Mouse (Mus musculus) Patski (cell line): ENCODE results near the gene Cysrt1. TPM values are rescaled to one million over a fixed set of nuclear protein-coding genes. Genes with fewer than 3 reads are reported as not detected.
A peak's percentile ranks its signal among the peaks of the same experiment; 100 is the strongest.
"Not testable (repeated sequence)": the region's sequence is repeated elsewhere in the genome, so short reads cannot be mapped to it uniquely, and the experiment has no call there.

ENCODE experiments used
- ATAC-seq: fragments of 100-300 bp; one replicate; pipeline ENCODE4 v1.8.0; 2021
- CTCF ChIA-PET: fragments of 350-600 bp; sonication (Branson Sonifier 250); formaldehyde crosslinking; loops from one replicate; lab custom pipeline; 2022; ENCODE audit warnings: inconsistent platforms; lab: Charles Lee
- POLR2A ChIA-PET: fragments of 350-600 bp; sonication (Branson Sonifier 250); formaldehyde crosslinking; loops from one replicate; lab custom pipeline; 2022; ENCODE audit warnings: antibody characterized with exemption, inconsistent platforms; lab: Charles Lee
- DNase-seq: peaks from one replicate; pipeline ENCODE4 v3.0.0-alpha.2; 2011; ENCODE audit warnings: low read depth, low spot score
- H3K27me3 ChIP-seq: fragments of 371-371 bp; one replicate; pipeline ENCODE4 v1.5.1; 2021
- CTCF ChIP-seq: fragments of 100-300 bp; IDR thresholded peaks from one replicate; pipeline ENCODE4 v1.5.1; 2021
- in situ Hi-C: fragments of 300-500 bp; cut with MboI; formaldehyde crosslinking; loops from 3 replicates; pipeline ENCODE4 v1.11.1; 2018; ENCODE audit warnings: low pct_unique_long_range_greater_than_20kb, mixed read lengths
- polyA plus RNA-seq: library from polyadenylated mRNA; unstranded; gene quantifications from one replicate; pipeline ENCODE4 v1.2.3, GENCODE M21; 2021

Cysrt1 gene
- polyA plus RNA-seq, 1 experiment from 2014 or later, result not detected

- DNase-seq, result no peak
- POLR2A ChIA-PET, result interaction anchor here (0.7 to 1.7 kb wide), 7 partner anchors 9 to 1281 kb away, joined by 3 to 8 read pairs (median 6); partner anchors contain the start of genes Tmem203 and Tubb4b
- CTCF ChIA-PET, result interaction anchor here (1.3 to 1.9 kb wide), 4 partner anchors 13 to 39 kb away, joined by 3 to 5 read pairs (median 4); no protein-coding TSS in a partner anchor
- ATAC-seq, result no peak
- no peaks in the 10 kb centered on the region for H3K27me3 ChIP-seq
- no peak for TF ChIP-seq CTCF
- in situ Hi-C loops, result no loop called here
Observed at GRCm38 (mm10) chr2:25265897-25266656, 23.8 kb upstream of the Cysrt1 start.

- ATAC-seq, result peak; percentile 24
Observed at GRCm38 (mm10) chr2:25264851-25265250, 22.6 kb upstream of the Cysrt1 start.

GRCm38 (mm10) chr2:25264286-25264660 lies 22.0 kb upstream of the Cysrt1 start:
- POLR2A ChIA-PET, result interaction anchor here (1.7 to 4.3 kb wide), 2 partner anchors 8 kb away, joined by 8 to 34 read pairs; partner anchors contain the start of genes Anapc2, Ssna1 and Tmem203

More at GRCm38 (mm10) chr2:25264851-25265250, 22.6 kb upstream of the Cysrt1 start:
- DNase-seq, result peak; percentile 91
- CTCF ChIA-PET, result interaction anchor here (1.4 to 1.7 kb wide), 2 partner anchors 36 to 38 kb away, joined by 3 to 5 read pairs; no protein-coding TSS in a partner anchor
- H3K27me3 ChIP-seq, result no peaks in the 10 kb centered on the region
- no peak for TF ChIP-seq CTCF
- POLR2A ChIA-PET, result interaction anchor here (0.6 to 4.3 kb wide), 5 partner anchors 7 to 290 kb away, joined by 4 to 34 read pairs (median 8); partner anchors contain the start of genes Anapc2, Ssna1, Tmem203 and Tubb4b
- in situ Hi-C loops, result no loop called here

GRCm38 (mm10) chr2:25263623-25264285 lies 21.5 kb upstream of the Cysrt1 start:
- no peak for DNase-seq
- in situ Hi-C loops, result no loop called here
- H3K27me3 ChIP-seq, result no peaks in the 10 kb centered on the region
- ChIA-PET CTCF (no interaction called here), POLR2A (interaction anchor here (4.3 kb wide), 1 partner anchor 8 kb away, joined by 34 read pairs; the partner anchor contains the start of genes Anapc2 and Ssna1)
- TF ChIP-seq CTCF, result no peak
- no peak for ATAC-seq

More at GRCm38 (mm10) chr2:25264286-25264660, 22.0 kb upstream of the Cysrt1 start:
- no peak for DNase-seq
- CTCF ChIA-PET, result interaction anchor here (1.7 kb wide), 1 partner anchor 37 kb away, joined by 5 read pairs; no protein-coding TSS in a partner anchor
- H3K27me3 ChIP-seq, result no peaks in the 10 kb centered on the region
- ATAC-seq, result no peak
- no peak for TF ChIP-seq CTCF
- in situ Hi-C loops, result no loop called here

- ATAC-seq (peak; percentile 15), DNase-seq (no peak)
- H3K27me3 ChIP-seq, result no peaks in the 10 kb centered on the region
- TF ChIP-seq CTCF, result no peak
- ChIA-PET POLR2A (interaction anchor here (1.7 to 4.3 kb wide), 2 partner anchors 9 to 19 kb away, joined by 3 to 34 read pairs; partner anchors contain the start of genes Anapc2 and Ssna1), CTCF (no interaction called here)
- in situ Hi-C loops, result no loop called here
Observed at GRCm38 (mm10) chr2:25262795-25263622, 20.8 kb upstream of the Cysrt1 start.

GRCm38 (mm10) chr2:25262291-25262767 lies 20.1 kb upstream of the Cysrt1 start, which contains the start of gene Tprn:
TSS of gene Tprn (plus strand) at chr2:25262618.
- peak; percentile 83 for DNase-seq
- in situ Hi-C loops, result no loop called here
- ATAC-seq, result peak; percentile 96

GRCm38 (mm10) chr2:25261870-25262269 lies 19.6 kb upstream of the Cysrt1 start:
- ChIA-PET POLR2A (interaction anchor here (1.7 to 4.3 kb wide), 2 partner anchors 10 to 20 kb away, joined by 3 to 34 read pairs; partner anchors contain the start of genes Anapc2 and Ssna1), CTCF (no interaction called here)
- in situ Hi-C loops, result no loop called here
- no peak for ATAC-seq
- no peaks in the 10 kb centered on the region for H3K27me3 ChIP-seq
- DNase-seq, result no peak
- no peak for TF ChIP-seq CTCF

More at GRCm38 (mm10) chr2:25262291-25262767, 20.1 kb upstream of the Cysrt1 start, which contains the start of gene Tprn:
- H3K27me3 ChIP-seq, result no peaks in the 10 kb centered on the region
- TF ChIP-seq CTCF, result no peak
- ChIA-PET POLR2A (interaction anchor here (1.7 to 4.3 kb wide), 2 partner anchors 10 to 20 kb away, joined by 3 to 34 read pairs; partner anchors contain the start of genes Anapc2 and Ssna1), CTCF (no interaction called here)

GRCm38 (mm10) chr2:25258887-25259286 lies 16.6 kb upstream of the Cysrt1 start:
- DNase-seq (no peak), ATAC-seq (no peak)
- H3K27me3 ChIP-seq, result no peaks in the 10 kb centered on the region
- CTCF ChIA-PET, result interaction anchor here (0.9 to 1.5 kb wide), 4 partner anchors 13 to 31 kb away, joined by 3 to 6 read pairs (median 4); partner anchors contain the start of genes Anapc2 and Ssna1
- in situ Hi-C loops, result no loop called here
- POLR2A ChIA-PET, result no interaction called here
- TF ChIP-seq CTCF, result no peak

- H3K27me3 ChIP-seq, ATAC-seq, DNase-seq, in situ Hi-C loops: not testable (repeated sequence)
- ChIA-PET CTCF (interaction anchor here (7.1 kb wide), 1 partner anchor 29 kb away, joined by 34 read pairs; no protein-coding TSS in a partner anchor), POLR2A (interaction anchor here (1.2 to 4.5 kb wide), 3 partner anchors 10 to 31 kb away, joined by 3 to 20 read pairs (median 8); partner anchors contain the start of genes Anapc2 and Ssna1)
Observed at GRCm38 (mm10) chr2:25257250-25257649, 15.0 kb upstream of the Cysrt1 start.

GRCm38 (mm10) chr2:25256443-25257109 lies 14.3 kb upstream of the Cysrt1 start:
- DNase-seq, ATAC-seq, in situ Hi-C loops, H3K27me3 ChIP-seq: not testable (repeated sequence)
- ChIA-PET POLR2A (interaction anchor here (1.2 to 4.5 kb wide), 5 partner anchors 8 to 156 kb away, joined by 3 to 20 read pairs (median 8); partner anchors contain the start of genes Anapc2 and Ssna1), CTCF (interaction anchor here (1.0 to 7.1 kb wide), 4 partner anchors 11 to 28 kb away, joined by 3 to 34 read pairs (median 4); partner anchors contain the start of genes Anapc2 and Ssna1)
